In genomic region chr8:111205033-111205432, GRCm38 (mm10) we compare ENCODE assay signal across 25 mouse cellular contexts.
"Had no signal": no experiment of that assay in that cellular context is flagged by ENCODE, and none has a peak within 500 bp of the region (broad histone marks: within the 10 kb centered on the region; RNA-seq: fewer than 3 reads in every experiment).

No protein-coding gene starts in this region.

- H3K9me3 ChIP-seq: heart, embryonic 13.5 days; heart, embryonic 15.5 days; hindbrain, embryonic 13.5 days; hindbrain, embryonic 15.5 days; limb, embryonic 10.5 days; limb, embryonic 12.5 days; liver, embryonic 13.5 days; liver, embryonic 15.5 days had no signal

- H3K27me3 ChIP-seq: heart, embryonic 13.5 days; heart, embryonic 15.5 days; hindbrain, embryonic 13.5 days; hindbrain, embryonic 15.5 days; limb, embryonic 12.5 days; liver, embryonic 13.5 days; liver, embryonic 15.5 days had no signal

- H3K36me3 ChIP-seq: heart, embryonic 15.5 days; hindbrain, embryonic 13.5 days; limb, embryonic 12.5 days; liver, embryonic 13.5 days; liver, embryonic 15.5 days had no signal

- H3K4me3 ChIP-seq: gastrocnemius, adult 2 months; heart, embryonic 13.5 days; heart, embryonic 15.5 days; hindbrain, embryonic 13.5 days; hindbrain, embryonic 15.5 days; layer of hippocampus, adult 2 months; left cerebral cortex, adult 2 months; limb, embryonic 10.5 days; limb, embryonic 12.5 days; liver, embryonic 13.5 days; liver, embryonic 15.5 days had no signal

- H3K4me2 ChIP-seq: heart, embryonic 11.5 days; heart, embryonic 13.5 days; heart, embryonic 15.5 days; hindbrain, embryonic 13.5 days; hindbrain, embryonic 15.5 days; limb, embryonic 12.5 days; liver, embryonic 11.5 days; liver, embryonic 13.5 days; liver, embryonic 15.5 days had no signal

- DNase-seq: gastrocnemius, adult 2 months; gastrocnemius, postnatal 10 days; gastrocnemius, postnatal 25 days; heart, adult 18-20 months; heart, postnatal 14 days; heart, postnatal 36 days; kidney, adult 18-20 months; kidney, adult 8-10 months; kidney, postnatal 10 days; kidney, postnatal 25 days; kidney, postnatal 4 days; liver; liver, embryonic 13.5 days had no signal

- H3K27ac ChIP-seq: gastrocnemius, adult 2 months; heart, embryonic 13.5 days; heart, embryonic 15.5 days; hindbrain, embryonic 13.5 days; hindbrain, embryonic 15.5 days; hindbrain, postnatal 0 days; layer of hippocampus, adult 2 months; left cerebral cortex, adult 2 months; limb, embryonic 10.5 days; limb, embryonic 12.5 days; liver, embryonic 13.5 days; liver, embryonic 15.5 days had no signal

- H3K4me1 ChIP-seq: heart, embryonic 15.5 days; hindbrain, embryonic 15.5 days; limb, embryonic 10.5 days had no signal

- ATAC-seq: hindbrain, postnatal 0 days had no signal

- H3K9ac ChIP-seq: heart, embryonic 13.5 days; heart, embryonic 15.5 days; hindbrain, embryonic 13.5 days; hindbrain, embryonic 15.5 days; limb, embryonic 12.5 days; liver, embryonic 13.5 days; liver, embryonic 15.5 days had no signal
